Mouse (Mus musculus): ENCODE data around the gene Gm19668.
"Not testable (repeated sequence)": the region's sequence is repeated elsewhere in the genome, so short reads cannot be mapped to it uniquely, and the experiment has no call there.

GRCm38 (mm10) chr10:77752312-77752711 is 46.6 kb downstream of the Gm19668 start:
- not testable (repeated sequence) for TF ChIP-seq EP300, CTCF (IDR thresholded peaks at IDR 0.05; ENCODE audit: low read depth)
